Mouse (Mus musculus): Measurements from ENCODE around the gene Lrrfip1. TPM values are rescaled to one million over a fixed set of nuclear protein-coding genes. Genes with fewer than 3 reads are reported as not detected.

The Lrrfip1 gene
- polyA plus RNA-seq, 1 experiment from 2014 or later, result 43.3 TPM

DNA sequence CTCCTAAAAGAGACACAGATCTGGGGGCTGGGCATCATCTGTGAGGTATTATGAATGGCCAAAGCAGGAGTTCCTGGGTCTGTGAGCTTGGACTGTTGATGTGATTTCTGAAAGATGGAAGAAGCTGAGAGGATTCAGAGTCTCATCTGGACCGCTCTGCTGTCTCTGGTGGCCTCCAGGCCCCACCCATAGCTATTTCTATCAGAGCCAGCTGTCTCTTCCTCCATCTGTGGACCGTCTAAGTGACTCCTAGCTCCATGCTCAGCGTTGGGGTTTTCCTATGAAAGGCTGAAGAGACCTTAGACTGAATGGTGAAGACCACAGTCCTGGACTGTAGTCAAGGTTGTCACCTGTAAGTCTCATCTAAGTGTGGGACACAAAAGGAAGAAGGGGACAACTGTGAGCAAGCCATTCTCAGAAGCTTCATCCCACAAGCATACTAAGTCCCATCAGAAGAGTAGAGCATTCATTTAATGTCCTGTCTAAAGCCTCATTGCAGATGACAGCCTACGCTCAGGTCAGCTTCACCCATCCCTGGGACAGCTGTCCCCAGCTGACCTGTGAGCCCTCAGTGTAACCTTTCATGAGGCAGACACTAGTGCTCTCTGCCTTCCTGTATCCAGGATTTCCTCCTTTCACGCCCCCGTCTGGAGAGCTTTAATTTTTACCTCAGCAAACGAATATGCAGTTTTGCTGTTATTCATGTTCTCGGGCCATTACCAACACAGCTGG is 5.2 kb downstream of the Lrrfip1 start:
- no peak for ATAC-seq
- peaks cover 13% of the 10 kb centered on the region for H3K4me1 ChIP-seq (ENCODE audit: control insufficient read depth, insufficient read depth, low read depth, low read length)
- H3K27ac ChIP-seq (ENCODE audit: low read depth, low read length), result no peak overlapping the region
- WGBS, result 88% methylated on average over 8 of the region's 8 CpGs
- H3K4me2 ChIP-seq (ENCODE audit: low read length), result no peak overlapping the region
- H3K27me3 ChIP-seq (replicated peaks; ENCODE audit: control insufficient read depth, insufficient read depth, low read length), result no peaks in the 10 kb centered on the region
- no peak overlapping the region for H3K9ac ChIP-seq (ENCODE audit: low read depth, low read length)
- H3K36me3 ChIP-seq (ENCODE audit: control insufficient read depth, insufficient read depth, low read length), result no peaks in the 10 kb centered on the region
- no peaks in the 10 kb centered on the region for H3K9me3 ChIP-seq (ENCODE audit: control insufficient read depth, low read length)
- no peak overlapping the region for H3K4me3 ChIP-seq (ENCODE audit: low read length)

- no peak for ATAC-seq
- Histone ChIP-seq H3K9ac (ENCODE audit: low read depth, low read length) (no peak overlapping the region), H3K27me3 (replicated peaks; ENCODE audit: control insufficient read depth, insufficient read depth, low read length) (no peaks in the 10 kb centered on the region), H3K4me2 (ENCODE audit: low read length) (no peak overlapping the region), H3K4me1 (ENCODE audit: control insufficient read depth, insufficient read depth, low read depth, low read length) (no peaks in the 10 kb centered on the region; the same call in 1 of the 2 replicates), H3K9me3 (ENCODE audit: control insufficient read depth, low read length) (no peaks in the 10 kb centered on the region), H3K36me3 (ENCODE audit: control insufficient read depth, insufficient read depth, low read length) (no peaks in the 10 kb centered on the region), H3K27ac (ENCODE audit: low read depth, low read length) (no peak overlapping the region), H3K4me3 (ENCODE audit: low read length) (no peak overlapping the region)
- 81% methylated on average over 5 of the region's 5 CpGs for WGBS
Observed at GRCm38 (mm10) chr1:91006037-91006436, 7.5 kb downstream of the Lrrfip1 start.

GRCm38 (mm10) chr1:91006708-91007107 is 8.2 kb downstream of the Lrrfip1 start:
- Histone ChIP-seq H3K27ac (ENCODE audit: low read depth, low read length) (no peak overlapping the region), H3K9me3 (ENCODE audit: control insufficient read depth, low read length) (no peaks in the 10 kb centered on the region), H3K27me3 (replicated peaks; ENCODE audit: control insufficient read depth, insufficient read depth, low read length) (no peaks in the 10 kb centered on the region), H3K4me1 (ENCODE audit: control insufficient read depth, insufficient read depth, low read depth, low read length) (no peaks in the 10 kb centered on the region), H3K9ac (ENCODE audit: low read depth, low read length) (no peak overlapping the region), H3K36me3 (ENCODE audit: control insufficient read depth, insufficient read depth, low read length) (no peaks in the 10 kb centered on the region), H3K4me2 (ENCODE audit: low read length) (no peak overlapping the region), H3K4me3 (ENCODE audit: low read length) (no peak overlapping the region)
- WGBS, result 86% methylated on average over 9 of the region's 9 CpGs
- ATAC-seq, result no peak

DNA sequence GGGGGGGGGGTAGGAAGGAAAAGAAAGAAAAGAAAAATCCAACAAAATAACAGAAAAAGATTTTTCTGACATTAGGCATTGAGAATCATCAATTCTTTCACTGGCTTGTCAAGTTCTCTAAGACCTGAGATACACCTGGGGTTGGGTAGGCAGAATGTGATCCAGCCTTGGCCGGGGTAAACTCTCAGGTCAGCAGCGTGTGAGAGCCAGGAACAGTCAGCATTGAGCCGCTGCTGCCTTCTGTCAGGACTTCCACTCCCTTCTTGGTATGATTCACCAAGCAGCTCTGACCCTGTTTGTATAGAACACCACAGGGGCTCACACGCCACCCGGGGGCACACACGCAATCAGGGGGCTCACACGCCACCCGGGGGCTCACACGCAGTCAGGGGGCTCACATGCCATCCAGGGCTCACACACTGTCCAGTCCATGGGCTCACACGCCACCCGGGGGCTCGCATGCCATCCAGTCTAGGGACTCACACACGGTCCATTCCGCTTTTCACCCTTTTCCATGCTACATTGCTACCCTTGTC is 9.7 kb downstream of the Lrrfip1 start:
- Histone ChIP-seq H3K27me3 (replicated peaks; ENCODE audit: control insufficient read depth, insufficient read depth, low read length) (no peaks in the 10 kb centered on the region), H3K36me3 (ENCODE audit: control insufficient read depth, insufficient read depth, low read length) (no peaks in the 10 kb centered on the region), H3K9ac (ENCODE audit: low read depth, low read length) (no peak overlapping the region), H3K4me2 (ENCODE audit: low read length) (no peak overlapping the region), H3K27ac (ENCODE audit: low read depth, low read length) (no peak overlapping the region), H3K4me1 (ENCODE audit: control insufficient read depth, insufficient read depth, low read depth, low read length) (no peaks in the 10 kb centered on the region), H3K9me3 (ENCODE audit: control insufficient read depth, low read length) (no peaks in the 10 kb centered on the region), H3K4me3 (ENCODE audit: low read length) (no peak overlapping the region)
- no peak for ATAC-seq
- 94% methylated on average over 14 of the region's 14 CpGs for WGBS

- Histone ChIP-seq H3K27ac (ENCODE audit: low read depth, low read length) (no peak overlapping the region), H3K36me3 (ENCODE audit: control insufficient read depth, insufficient read depth, low read length) (no peaks in the 10 kb centered on the region), H3K4me2 (ENCODE audit: low read length) (no peak overlapping the region), H3K4me1 (ENCODE audit: control insufficient read depth, insufficient read depth, low read depth, low read length) (no peaks in the 10 kb centered on the region), H3K9ac (ENCODE audit: low read depth, low read length) (no peak overlapping the region), H3K27me3 (replicated peaks; ENCODE audit: control insufficient read depth, insufficient read depth, low read length) (no peaks in the 10 kb centered on the region), H3K9me3 (ENCODE audit: control insufficient read depth, low read length) (no peaks in the 10 kb centered on the region), H3K4me3 (ENCODE audit: low read length) (no peak overlapping the region)
- 85% methylated on average over 9 of the region's 9 CpGs for WGBS
- ATAC-seq, result no peak
Observed at GRCm38 (mm10) chr1:91008746-91009145, 10.2 kb downstream of the Lrrfip1 start.

DNA sequence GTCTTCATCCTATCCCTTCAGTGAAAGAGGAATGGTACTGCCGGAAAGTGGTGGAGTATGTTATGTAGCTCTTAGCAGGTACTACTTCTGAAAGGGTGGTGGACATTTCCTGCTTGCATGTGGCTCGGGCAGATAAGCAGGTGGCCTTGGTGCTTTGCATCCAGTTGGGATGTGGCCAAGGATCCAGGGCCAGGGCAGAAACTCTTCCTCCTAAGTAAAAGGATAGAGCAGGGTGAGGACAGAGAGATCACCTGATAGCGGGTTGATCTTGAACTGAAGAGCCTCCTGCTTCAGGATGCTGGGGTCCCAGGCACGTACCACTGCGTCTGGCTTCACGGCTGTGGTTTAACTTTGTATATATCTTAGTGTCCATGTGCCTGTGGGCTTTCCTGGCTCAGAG is 10.7 kb downstream of the Lrrfip1 start:
- no peak overlapping the region for H3K27ac ChIP-seq (ENCODE audit: low read depth, low read length)
- no peak overlapping the region for H3K9ac ChIP-seq (ENCODE audit: low read depth, low read length)
- no peaks in the 10 kb centered on the region for H3K36me3 ChIP-seq (ENCODE audit: control insufficient read depth, insufficient read depth, low read length)
- H3K9me3 ChIP-seq (ENCODE audit: control insufficient read depth, low read length), result no peaks in the 10 kb centered on the region
- no peaks in the 10 kb centered on the region for H3K4me1 ChIP-seq (ENCODE audit: control insufficient read depth, insufficient read depth, low read depth, low read length)
- no peaks in the 10 kb centered on the region for H3K27me3 ChIP-seq (replicated peaks; ENCODE audit: control insufficient read depth, insufficient read depth, low read length)
- ATAC-seq, result no peak
- 95% methylated on average over 6 of the region's 6 CpGs for WGBS
- H3K4me3 ChIP-seq (ENCODE audit: low read length), result no peak overlapping the region
- H3K4me2 ChIP-seq (ENCODE audit: low read length), result no peak overlapping the region

GRCm38 (mm10) chr1:91010216-91010615 is 11.7 kb downstream of the Lrrfip1 start:
- Histone ChIP-seq H3K27me3 (replicated peaks; ENCODE audit: control insufficient read depth, insufficient read depth, low read length) (no peaks in the 10 kb centered on the region), H3K27ac (ENCODE audit: low read depth, low read length) (no peak overlapping the region), H3K36me3 (ENCODE audit: control insufficient read depth, insufficient read depth, low read length) (no peaks in the 10 kb centered on the region), H3K9me3 (ENCODE audit: control insufficient read depth, low read length) (no peaks in the 10 kb centered on the region), H3K4me3 (ENCODE audit: low read length) (no peak overlapping the region), H3K9ac (ENCODE audit: low read depth, low read length) (no peak overlapping the region), H3K4me1 (ENCODE audit: control insufficient read depth, insufficient read depth, low read depth, low read length) (no peaks in the 10 kb centered on the region), H3K4me2 (ENCODE audit: low read length) (no peak overlapping the region)
- ATAC-seq, result no peak
- 94% methylated on average over 7 of the region's 7 CpGs for WGBS

GRCm38 (mm10) chr1:91010716-91011115 is 12.2 kb downstream of the Lrrfip1 start:
- no peaks in the 10 kb centered on the region for H3K36me3 ChIP-seq (ENCODE audit: control insufficient read depth, insufficient read depth, low read length)
- no peak for ATAC-seq
- H3K9me3 ChIP-seq (ENCODE audit: control insufficient read depth, low read length), result no peaks in the 10 kb centered on the region
- no peaks in the 10 kb centered on the region for H3K27me3 ChIP-seq (replicated peaks; ENCODE audit: control insufficient read depth, insufficient read depth, low read length)
- H3K4me2 ChIP-seq (ENCODE audit: low read length), result no peak overlapping the region
- H3K27ac ChIP-seq (ENCODE audit: low read depth, low read length), result no peak overlapping the region
- 70% methylated on average over 2 of the region's 2 CpGs for WGBS
- no peaks in the 10 kb centered on the region for H3K4me1 ChIP-seq (ENCODE audit: control insufficient read depth, insufficient read depth, low read depth, low read length)
- H3K4me3 ChIP-seq (ENCODE audit: low read length), result no peak overlapping the region
- H3K9ac ChIP-seq (ENCODE audit: low read depth, low read length), result no peak overlapping the region

DNA sequence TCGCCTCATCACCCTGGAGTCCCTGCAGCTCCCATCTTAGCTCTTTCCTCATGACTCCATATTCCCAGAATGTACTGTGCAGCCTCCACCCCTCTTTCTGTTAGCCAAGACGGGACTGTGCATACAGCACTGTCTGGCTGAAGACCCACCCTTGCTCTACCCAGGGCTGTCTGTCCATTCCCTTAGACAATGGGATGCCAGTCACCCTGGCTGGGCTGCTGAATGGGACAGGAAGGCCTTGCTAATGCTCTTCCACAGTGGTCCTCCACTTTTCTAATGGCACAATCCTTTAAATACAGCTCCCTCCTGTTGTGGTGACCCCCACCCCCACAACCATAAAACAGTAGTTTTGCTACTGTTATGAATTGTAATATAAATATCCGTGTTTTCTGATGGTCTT is 12.8 kb downstream of the Lrrfip1 start:
- H3K27me3 ChIP-seq (replicated peaks; ENCODE audit: control insufficient read depth, insufficient read depth, low read length), result no peaks in the 10 kb centered on the region
- H3K36me3 ChIP-seq (ENCODE audit: control insufficient read depth, insufficient read depth, low read length), result no peaks in the 10 kb centered on the region
- no peak for ATAC-seq
- no peak overlapping the region for H3K4me2 ChIP-seq (ENCODE audit: low read length)
- no peak overlapping the region for H3K9ac ChIP-seq (ENCODE audit: low read depth, low read length)
- no peak overlapping the region for H3K27ac ChIP-seq (ENCODE audit: low read depth, low read length)
- H3K9me3 ChIP-seq (ENCODE audit: control insufficient read depth, low read length), result no peaks in the 10 kb centered on the region
- WGBS, result 81% methylated on average over 3 of the region's 3 CpGs
- H3K4me3 ChIP-seq (ENCODE audit: low read length), result no peak overlapping the region
- H3K4me1 ChIP-seq (ENCODE audit: control insufficient read depth, insufficient read depth, low read depth, low read length), result no peaks in the 10 kb centered on the region
